Mouse (Mus musculus): ENCODE measurements around the gene Kiz. TPM values are rescaled to one million over a fixed set of nuclear protein-coding genes. Genes with fewer than 3 reads are reported as not detected.
A peak's percentile ranks its signal among the peaks of the same experiment; 100 is the strongest.

Kiz gene
- total RNA-seq (2021): 10 to 100 TPM; 22.0 to 24.4 TPM

- peak; percentile 78 to 89 for DNase-seq (ENCODE audit: extremely low spot score in 1 of 2, low spot score in 1 of 2)
These were observed at the start of gene Kiz for GRCm38 (mm10) chr2:146855599-146856039. Gene Kiz (plus strand): TSS chr2:146855864.

GRCm38 (mm10) chr2:146809706-146810256 lies 45.9 kb upstream of the Kiz start:
- no peak for DNase-seq (ENCODE audit: extremely low spot score in 1 of 2, low spot score in 1 of 2)

GRCm38 (mm10) chr2:146810695-146811094 lies 45.0 kb upstream of the Kiz start:
- no peak for DNase-seq (ENCODE audit: extremely low spot score in 1 of 2, low spot score in 1 of 2)

GRCm38 (mm10) chr2:146814978-146815377 lies 40.7 kb upstream of the Kiz start:
- DNase-seq (ENCODE audit: extremely low spot score in 1 of 2, low spot score in 1 of 2): no peak

GRCm38 (mm10) chr2:146819065-146819464 lies 36.6 kb upstream of the Kiz start:
- DNase-seq (ENCODE audit: extremely low spot score in 1 of 2, low spot score in 1 of 2): no peak

GRCm38 (mm10) chr2:146823483-146823951 lies 32.1 kb upstream of the Kiz start:
- DNase-seq (ENCODE audit: extremely low spot score in 1 of 2, low spot score in 1 of 2): no peak

GRCm38 (mm10) chr2:146824043-146824442 lies 31.6 kb upstream of the Kiz start:
- no peak for DNase-seq (ENCODE audit: extremely low spot score in 1 of 2, low spot score in 1 of 2)

- DNase-seq (ENCODE audit: extremely low spot score in 1 of 2, low spot score in 1 of 2): no peak
These were observed 27.7 kb upstream of the Kiz start for GRCm38 (mm10) chr2:146828006-146828405.

- DNase-seq (ENCODE audit: extremely low spot score in 1 of 2, low spot score in 1 of 2): no peak
These were observed 22.2 kb upstream of the Kiz start for GRCm38 (mm10) chr2:146833222-146834063.

- no peak for DNase-seq (ENCODE audit: extremely low spot score in 1 of 2, low spot score in 1 of 2)
These were observed 21.7 kb upstream of the Kiz start for GRCm38 (mm10) chr2:146834064-146834313.

GRCm38 (mm10) chr2:146834314-146835201 lies 21.1 kb upstream of the Kiz start:
- DNase-seq (ENCODE audit: extremely low spot score in 1 of 2, low spot score in 1 of 2): peak in 1 of 2 experiments; percentile 28

GRCm38 (mm10) chr2:146835241-146835990 lies 20.2 kb upstream of the Kiz start:
- no peak for DNase-seq (ENCODE audit: extremely low spot score in 1 of 2, low spot score in 1 of 2)

GRCm38 (mm10) chr2:146836246-146836645 lies 19.4 kb upstream of the Kiz start:
- DNase-seq (ENCODE audit: extremely low spot score in 1 of 2, low spot score in 1 of 2): no peak

GRCm38 (mm10) chr2:146836871-146837550 lies 18.7 kb upstream of the Kiz start:
- DNase-seq (ENCODE audit: extremely low spot score in 1 of 2, low spot score in 1 of 2): no peak

GRCm38 (mm10) chr2:146837653-146838052 lies 18.0 kb upstream of the Kiz start:
- no peak for DNase-seq (ENCODE audit: extremely low spot score in 1 of 2, low spot score in 1 of 2)

GRCm38 (mm10) chr2:146838596-146839302 lies 16.9 kb upstream of the Kiz start:
- no peak for DNase-seq (ENCODE audit: extremely low spot score in 1 of 2, low spot score in 1 of 2)

GRCm38 (mm10) chr2:146839303-146840030 lies 16.2 kb upstream of the Kiz start:
- DNase-seq (ENCODE audit: extremely low spot score in 1 of 2, low spot score in 1 of 2): no peak

- no peak for DNase-seq (ENCODE audit: extremely low spot score in 1 of 2, low spot score in 1 of 2)
These were observed 7.8 kb upstream of the Kiz start for GRCm38 (mm10) chr2:146847863-146848262.

GRCm38 (mm10) chr2:146856120-146856519 lies 456 bp downstream of the Kiz start:
- DNase-seq (ENCODE audit: extremely low spot score in 1 of 2, low spot score in 1 of 2): no peak

Measured in layer of hippocampus, postnatal 25 days (tissue).